Mouse (Mus musculus) liver, adult 2 months (tissue): ENCODE results near the gene Chst15. TPM values are rescaled to one million over a fixed set of nuclear protein-coding genes. Genes with fewer than 3 reads are reported as not detected.

Experiments used
- DNase-seq: peaks from one replicate; pipeline ENCODE4 v3.0.0-alpha.2; 2011; ENCODE audit warnings: low read depth, low spot score; ENCODE audit errors: extremely low read depth
- H3K27ac ChIP-seq: fragments of 200-500 bp; replicated peaks from 2 replicates; pipeline ENCODE4 v1.5.1; 2012; ENCODE audit warnings: low read depth, mild to moderate bottlenecking, control low read depth, inconsistent platforms, low read length; ENCODE audit not compliant: insufficient read depth
- H3K27me3 ChIP-seq: fragments of 200-500 bp; 2 replicates; pipeline ENCODE4 v1.6.1; 2012; ENCODE audit warnings: mild to moderate bottlenecking, moderate library complexity, low read length, inconsistent platforms; ENCODE audit not compliant: control insufficient read depth, insufficient read depth
- H3K36me3 ChIP-seq: fragments of 200-500 bp; 2 replicates; pipeline ENCODE4 v1.6.1; 2012; ENCODE audit warnings: low read length, inconsistent platforms; ENCODE audit not compliant: control insufficient read depth, insufficient read depth
- H3K4me1 ChIP-seq: fragments of 200-500 bp; 2 replicates; pipeline ENCODE4 v1.6.1; 2011; ENCODE audit warnings: low read length; ENCODE audit not compliant: control insufficient read depth, insufficient read depth
- H3K4me3 ChIP-seq: fragments of 200-500 bp; 2 replicates; pipeline ENCODE4 v1.5.1; 2011; ENCODE audit warnings: low read depth, mild to moderate bottlenecking, control low read depth, low read length, moderate library complexity; ENCODE audit not compliant: insufficient read depth
- H3K79me2 ChIP-seq: fragments of 200-500 bp; 2 replicates; pipeline ENCODE4 v1.6.1; 2012; ENCODE audit warnings: inconsistent platforms, mild to moderate bottlenecking, low read length, moderate library complexity; ENCODE audit not compliant: control insufficient read depth, insufficient read depth
- H3K9ac ChIP-seq: fragments of 200-500 bp; 2 replicates; pipeline ENCODE4 v1.6.1; 2012; ENCODE audit warnings: low read depth, mild to moderate bottlenecking, control low read depth, inconsistent platforms, low read length
- CTCF ChIP-seq: fragments of 200-500 bp; IDR thresholded peaks from 2 replicates; pipeline ENCODE4 v1.5.1; 2011; ENCODE audit warnings: low read depth, low read length, control low read depth
- POLR2A ChIP-seq: fragments of 200-500 bp; IDR thresholded peaks from 2 replicates; pipeline ENCODE4 v1.6.1; 2011; ENCODE audit warnings: low read length, control low read depth; ENCODE audit not compliant: insufficient read depth; ENCODE audit errors: extremely low read depth
- WGBS: fragments of 180-500 bp; shearing (Covaris S2); methylation state at CpG from one replicate; pipeline ENCODE4 v1.1.7; 2018; 5-methylcytosine and 5-hydroxymethylcytosine counted together
- polyA plus RNA-seq: library from polyadenylated mRNA; depleted of rRNA; stranded (reverse); fragments of >200 nt; gene quantifications from 2 replicates; pipeline ENCODE4 v1.2.3, GENCODE M21; 2012
- total RNA-seq: library from RNA; depleted of rRNA; stranded (reverse); fragments of >200 nt; gene quantifications from 2 replicates; pipeline ENCODE4 v1.2.3, GENCODE M21; 2014

Gene Chst15
- total and polyA plus RNA-seq, 2 experiments = 4.3 to 6.5 TPM

DNA sequence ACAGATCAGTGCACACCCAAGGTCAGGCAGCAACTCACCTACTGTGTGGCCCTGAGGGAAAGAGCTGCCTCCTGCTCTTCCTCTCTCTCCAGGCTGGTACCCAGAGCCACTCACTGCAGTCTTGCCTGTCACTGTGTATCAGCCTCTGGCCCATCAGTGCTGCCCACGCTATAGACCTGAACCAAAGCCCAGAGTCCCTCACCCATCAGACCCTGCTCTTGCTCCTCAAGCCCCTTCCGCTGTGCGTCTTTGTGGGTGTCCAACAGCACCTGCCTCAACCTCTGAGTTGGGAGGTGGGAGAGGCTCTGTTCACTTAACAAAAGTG lies 29.7 kb downstream of the Chst15 start:
- Histone ChIP-seq H3K4me1 (peaks cover 12% of the 10 kb centered on the region), H3K27me3 (no peaks in the 10 kb centered on the region), H3K4me3 (no peak overlapping the region), H3K79me2 (no peaks in the 10 kb centered on the region; the same call in 1 of the 2 replicates), H3K27ac (no peak overlapping the region), H3K9ac (no peak overlapping the region), H3K36me3 (no peaks in the 10 kb centered on the region)
- DNase-seq = no peak
- TF ChIP-seq CTCF = no peak
- TF ChIP-seq POLR2A = no peak
- 83% methylated on average over 3 of the region's 3 CpGs for WGBS

DNA sequence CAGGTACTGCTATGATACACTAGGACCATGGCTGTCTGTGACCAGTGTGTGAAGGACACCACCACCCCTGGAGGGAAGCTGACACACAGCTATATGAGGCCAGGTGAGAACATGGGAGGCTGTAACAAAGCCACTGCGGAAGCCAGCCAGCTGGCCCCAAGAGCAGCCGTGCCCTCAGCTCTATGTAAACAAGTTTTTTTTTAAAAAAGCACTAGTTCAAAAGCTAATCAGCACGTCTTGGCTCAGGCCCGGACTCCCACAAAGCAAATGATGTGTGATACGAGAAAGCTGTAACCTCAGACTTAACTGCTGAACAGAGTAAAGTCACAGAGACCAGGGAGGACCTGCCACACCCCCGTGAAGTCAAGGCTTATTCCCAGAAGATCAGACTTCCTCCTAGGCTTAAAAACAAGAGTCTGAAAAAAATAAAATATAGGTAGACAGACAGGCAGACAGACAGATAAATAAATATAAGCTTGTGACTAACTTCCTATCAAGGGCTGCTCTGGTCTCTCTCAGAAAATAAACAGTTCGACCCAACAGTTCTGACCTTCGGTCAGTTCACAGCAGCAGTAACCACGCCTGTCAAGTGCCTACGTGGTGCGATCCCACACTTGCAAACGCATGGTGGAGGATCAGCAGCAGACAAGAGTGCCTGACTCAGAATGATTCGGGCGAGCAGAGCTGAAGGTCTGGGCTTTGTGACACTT lies 30.2 kb downstream of the Chst15 start:
- 11% methylated on average over 14 of the region's 14 CpGs for WGBS
- Histone ChIP-seq H3K79me2 (no peaks in the 10 kb centered on the region; the same call in 1 of the 2 replicates), H3K4me3 (no peak overlapping the region), H3K27ac (0 out of 2 replicates have a peak overlapping the region, but pooled peaks have one; percentile 18), H3K36me3 (no peaks in the 10 kb centered on the region), H3K27me3 (no peaks in the 10 kb centered on the region), H3K4me1 (peaks cover 12% of the 10 kb centered on the region), H3K9ac (no peak overlapping the region)
- peak; percentile 70 for DNase-seq
- TF ChIP-seq POLR2A = no peak
- no peak for TF ChIP-seq CTCF

DNA sequence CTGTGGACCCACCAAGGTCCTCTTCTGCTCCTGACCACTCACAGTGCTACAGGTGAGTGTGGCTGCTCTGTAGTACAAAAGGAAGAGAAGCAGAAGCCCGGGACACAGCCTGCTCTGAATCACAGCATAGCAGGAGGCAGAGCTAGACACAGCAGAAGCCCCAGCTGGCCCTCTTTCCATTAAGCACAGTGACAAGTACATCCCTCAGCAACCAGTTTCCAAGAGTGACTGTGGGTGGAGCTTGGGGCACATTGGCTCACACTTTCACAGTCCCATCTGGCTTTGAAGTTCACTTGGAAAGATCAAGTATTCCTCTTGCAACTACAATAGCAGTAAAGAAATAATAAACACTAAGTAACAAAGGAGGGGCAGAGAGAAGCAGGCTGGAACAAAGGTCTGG lies 32.2 kb downstream of the Chst15 start:
- H3K4me3 ChIP-seq = no peak overlapping the region
- peaks cover 12% of the 10 kb centered on the region for H3K4me1 ChIP-seq
- no peak for TF ChIP-seq CTCF
- no peak for TF ChIP-seq POLR2A
- WGBS = 83% methylated on average over 1 of the region's 1 CpGs
- no peaks in the 10 kb centered on the region; the same call in 1 of the 2 replicates for H3K79me2 ChIP-seq
- no peak overlapping the region for H3K9ac ChIP-seq
- no peaks in the 10 kb centered on the region for H3K36me3 ChIP-seq
- no peak for DNase-seq
- no peaks in the 10 kb centered on the region for H3K27me3 ChIP-seq
- H3K27ac ChIP-seq = no peak overlapping the region

DNA sequence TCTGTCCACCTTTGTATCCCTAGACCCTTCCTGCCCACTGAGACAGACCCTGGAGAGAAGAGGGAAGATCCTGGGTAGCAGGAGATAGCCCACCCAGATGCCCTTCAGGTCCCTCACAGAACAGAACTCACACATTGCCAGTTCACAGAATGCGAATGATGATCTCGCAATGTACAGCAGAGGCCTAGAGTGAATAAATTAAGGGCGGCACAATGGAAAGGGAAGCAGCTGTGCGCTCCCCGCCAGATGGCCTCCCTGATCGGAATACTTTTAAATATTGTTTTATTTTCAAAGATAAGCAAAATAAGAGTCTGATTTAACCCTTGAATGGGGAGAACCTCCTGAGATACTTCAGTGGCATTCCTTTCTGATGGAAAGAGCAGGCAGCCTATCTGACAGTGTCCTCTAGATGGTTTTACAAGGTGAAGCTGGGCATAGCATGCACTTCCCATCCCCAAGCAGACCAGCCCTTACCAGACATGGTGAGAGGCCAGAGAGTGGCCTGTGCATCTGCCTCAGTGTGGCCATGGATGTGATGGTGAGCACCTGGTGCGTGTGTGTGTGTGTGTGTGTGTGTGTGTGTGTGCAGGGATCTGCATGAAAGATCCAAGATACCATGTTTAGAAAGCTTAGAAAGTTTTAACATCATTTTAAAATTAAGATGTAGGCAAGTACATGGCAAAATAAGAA lies 32.8 kb downstream of the Chst15 start:
- no peak overlapping the region for H3K4me3 ChIP-seq
- no peak for DNase-seq
- H3K9ac ChIP-seq = no peak overlapping the region
- TF ChIP-seq POLR2A (no peak), CTCF (no peak)
- 81% methylated on average over 7 of the region's 7 CpGs for WGBS
- H3K4me1 ChIP-seq = peaks cover 12% of the 10 kb centered on the region
- no peaks in the 10 kb centered on the region for H3K27me3 ChIP-seq
- H3K79me2 ChIP-seq = no peaks in the 10 kb centered on the region; the same call in 1 of the 2 replicates
- no peak overlapping the region for H3K27ac ChIP-seq
- H3K36me3 ChIP-seq = no peaks in the 10 kb centered on the region

DNA sequence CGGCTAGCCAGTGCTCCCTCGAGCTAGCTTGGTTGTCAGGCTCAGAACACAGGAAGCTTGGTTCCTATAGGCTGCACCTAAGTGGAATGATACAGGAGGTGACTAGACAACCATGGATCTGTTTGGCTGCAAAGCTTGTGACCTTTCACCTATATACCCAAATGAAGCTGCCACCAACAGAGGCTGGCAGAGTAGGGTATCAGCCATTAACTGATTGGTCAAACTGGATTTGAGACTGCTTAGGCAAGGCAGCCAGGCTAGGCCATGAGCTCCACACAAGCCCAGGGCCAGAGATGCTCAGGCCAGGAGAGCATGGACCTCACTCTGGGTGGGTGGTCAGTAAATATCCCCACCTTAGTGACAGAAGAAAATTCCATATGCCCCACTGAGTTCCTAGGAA lies 34.5 kb downstream of the Chst15 start:
- H3K36me3 ChIP-seq = no peaks in the 10 kb centered on the region
- H3K27me3 ChIP-seq = no peaks in the 10 kb centered on the region
- H3K27ac ChIP-seq = no peak overlapping the region
- TF ChIP-seq POLR2A (no peak), CTCF (no peak)
- H3K4me1 ChIP-seq = peaks cover 18% of the 10 kb centered on the region
- WGBS = 71% methylated on average over 2 of the region's 2 CpGs
- H3K79me2 ChIP-seq = no peaks in the 10 kb centered on the region
- H3K4me3 ChIP-seq = no peak overlapping the region
- no peak for DNase-seq
- no peak overlapping the region for H3K9ac ChIP-seq

DNA sequence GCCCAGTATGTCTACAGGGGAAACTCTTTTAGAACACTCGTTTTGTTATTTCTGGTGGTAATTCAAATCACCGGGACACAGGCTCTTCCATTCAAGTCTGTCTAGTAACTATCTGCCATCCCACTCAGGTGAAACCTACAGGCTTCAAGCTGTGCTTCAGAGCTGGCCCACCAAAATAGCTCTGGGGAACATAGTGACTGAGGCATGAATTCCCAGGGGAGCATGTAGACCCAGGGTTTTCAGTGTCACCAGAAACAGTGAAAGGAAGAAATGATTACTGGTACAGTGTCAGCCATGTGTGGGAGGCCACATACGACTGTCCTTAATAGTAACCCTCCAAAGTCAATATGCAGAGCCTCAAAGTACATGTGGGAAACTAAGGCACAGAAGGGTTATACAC lies 34.9 kb downstream of the Chst15 start:
- H3K79me2 ChIP-seq = no peaks in the 10 kb centered on the region
- peaks cover 17% of the 10 kb centered on the region for H3K4me1 ChIP-seq
- H3K36me3 ChIP-seq = no peaks in the 10 kb centered on the region
- TF ChIP-seq CTCF (no peak), POLR2A (no peak)
- no peaks in the 10 kb centered on the region for H3K27me3 ChIP-seq
- DNase-seq = no peak
- H3K27ac ChIP-seq = no peak overlapping the region
- no peak overlapping the region for H3K9ac ChIP-seq
- WGBS = 86% methylated on average over 3 of the region's 3 CpGs
- no peak overlapping the region for H3K4me3 ChIP-seq
